Mouse (Mus musculus): ENCODE results near the gene Gm21974.

GRCm38 (mm10) chr7:127850906-127851305 is 44.3 kb downstream of the Gm21974 start:
- TF ChIP-seq CTCF (IDR thresholded peaks at IDR 0.05; ENCODE audit: borderline replicate concordance, insufficient read depth, low read length) = no peak
- TF ChIP-seq POLR2A (IDR thresholded peaks at IDR 0.05; ENCODE audit: low read depth, low read length) = no peak
